ENCODE assay signal across 10 mouse cellular contexts in genomic region chr10:127292987-127293538, GRCm38 (mm10). TPM values are rescaled to one million over a fixed set of nuclear protein-coding genes. Genes with fewer than 3 reads are reported as not detected.
DNase-seq lines count a peak whose midpoint lies in the region; ATAC-seq and TF ChIP-seq lines count a peak whose summit lies in the region.
"Had no signal": no experiment of that assay in that cellular context is flagged by ENCODE, and none has a peak within 500 bp of the region (broad histone marks: within the 10 kb centered on the region; RNA-seq: fewer than 3 reads in every experiment).

No protein-coding gene starts in this region.

- 72% methylated on average over 6 of the region's 6 CpGs for WGBS in heart, embryonic 10.5 days
- WGBS in liver, embryonic 16.5 days (ENCODE audit: insufficient replicate concordance) = 59% methylated on average over 6 of the region's 6 CpGs
- WGBS in forebrain, embryonic 12.5 days = 90% methylated on average over 6 of the region's 6 CpGs

- H3K9me3 ChIP-seq in heart, embryonic 10.5 days = no peaks in the 10 kb centered on the region
- no peaks in the 10 kb centered on the region for H3K9me3 ChIP-seq in liver, embryonic 16.5 days (replicated peaks; ENCODE audit: control insufficient read depth, low read length)
- H3K9me3 ChIP-seq in forebrain, embryonic 12.5 days = no peaks in the 10 kb centered on the region

- peak overlapping the region; percentile 98 for H3K27ac ChIP-seq in gastrocnemius, adult 2 months
- 0 out of 2 replicates have a peak overlapping the region, but pooled peaks have one; percentile 36 for H3K27ac ChIP-seq in heart, embryonic 10.5 days
- peak overlapping the region; percentile 98 for H3K27ac ChIP-seq in liver, embryonic 16.5 days (ENCODE audit: low read length)
- no peak overlapping the region for H3K27ac ChIP-seq in forebrain, embryonic 12.5 days

- H3K4me3 ChIP-seq in gastrocnemius, adult 2 months = peak overlapping the region; percentile 97
- H3K4me3 ChIP-seq in heart, embryonic 10.5 days = peak overlapping the region; percentile 22; the same call in 1 of the 2 replicates
- peak overlapping the region; percentile 75 for H3K4me3 ChIP-seq in liver, embryonic 16.5 days (ENCODE audit: low read depth, low read length)
- no peak overlapping the region for H3K4me3 ChIP-seq in forebrain, embryonic 12.5 days (replicated peaks)

- peak overlapping the region; percentile 77 for H3K9ac ChIP-seq in liver, embryonic 16.5 days (ENCODE audit: low read depth, low read length)
- no peak overlapping the region for H3K9ac ChIP-seq in forebrain, embryonic 12.5 days

- TF ChIP-seq CTCF in gastrocnemius, adult 2 months (IDR thresholded peaks at IDR 0.05) = no peak

- peaks cover 53% of the 10 kb centered on the region for H3K36me3 ChIP-seq in heart, embryonic 10.5 days
- H3K36me3 ChIP-seq in liver, embryonic 16.5 days (ENCODE audit: control insufficient read depth, insufficient read depth) = peaks cover 44% of the 10 kb centered on the region
- H3K36me3 ChIP-seq in forebrain, embryonic 12.5 days (replicated peaks) = peaks cover 50% of the 10 kb centered on the region

- H3K4me1 ChIP-seq in heart, embryonic 10.5 days = peaks cover 55% of the 10 kb centered on the region
- peaks cover 31% of the 10 kb centered on the region for H3K4me1 ChIP-seq in liver, embryonic 16.5 days (ENCODE audit: control insufficient read depth, low read depth, low read length)
- peaks cover 30% of the 10 kb centered on the region for H3K4me1 ChIP-seq in forebrain, embryonic 12.5 days

- no peak for ATAC-seq in liver, embryonic 16.5 days (ENCODE audit: low read depth)
- no peak for ATAC-seq in erythroid progenitor cell, adult 5-6 weeks (replicated peaks; ENCODE audit: low FRiP score, poor library complexity, severe bottlenecking)
- no peak for ATAC-seq in forebrain, embryonic 12.5 days (ENCODE audit: low FRiP score)
- ATAC-seq: hindbrain, embryonic 16.5 days had no signal

- peak; percentile 76 for DNase-seq in gastrocnemius, adult 2 months
- DNase-seq in gastrocnemius, postnatal 10 days = no peak
- peak; percentile 64 for DNase-seq in NIH3T3 (ENCODE audit: low read depth)
- no peak for DNase-seq in heart, embryonic 10.5 days (ENCODE audit: low spot score)
- no peak for DNase-seq in ovary, postnatal 36 days (ENCODE audit: low spot score)
- DNase-seq: midbrain, embryonic 14.5 days had no signal

- no peaks in the 10 kb centered on the region for H3K27me3 ChIP-seq in heart, embryonic 10.5 days (ENCODE audit: insufficient read depth, poor library complexity, severe bottlenecking)
- H3K27me3 ChIP-seq in liver, embryonic 16.5 days (ENCODE audit: control insufficient read depth, insufficient read depth, low read depth, low read length) = no peaks in the 10 kb centered on the region
- H3K27me3 ChIP-seq in forebrain, embryonic 12.5 days = no peaks in the 10 kb centered on the region

- intact Hi-C loops in gastrocnemius, adult 2 months (cut with DNase I) = no loop called here

- peak overlapping the region; percentile 96 for H3K4me2 ChIP-seq in liver, embryonic 16.5 days (ENCODE audit: low read depth, low read length)
- H3K4me2 ChIP-seq in forebrain, embryonic 12.5 days = no peak overlapping the region

RNA-seq across cellular contexts. Expression of gene Mbd6, which starts 4.2 kb away (rescaled TPM):
- 10 to 100 TPM; 16.2 to 18.7 TPM for total RNA-seq in gastrocnemius, adult 2 months (2021)
- 10 to 100 TPM; 18.7 to 28.9 TPM for total RNA-seq in gastrocnemius, postnatal 10 days (2021)
- polyA plus RNA-seq in heart, embryonic 10.5 days (2016; fragmentation: Nextera tagmentation; extraction: Ambion mirVana) = 11.3 and 16.9 TPM in 2 replicates
- polyA plus RNA-seq in liver, embryonic 16.5 days (2015; fragmentation: Nextera tagmentation; extraction: Ambion mirVana) = 5.7 and 6.5 TPM in 2 replicates
- 55.8 and 69.6 TPM in 2 replicates for total RNA-seq in erythroid progenitor cell, adult 5-6 weeks (2015; ENCODE audit: low replicate concordance)
- total RNA-seq in erythroid progenitor cell, adult 5-6 weeks (2017; ENCODE audit: low replicate concordance) = 10.7 and 15.0 TPM in 2 replicates
- 18.4 and 21.2 TPM in 2 replicates for polyA plus RNA-seq in forebrain, embryonic 12.5 days (2016; fragmentation: Nextera tagmentation; extraction: Ambion mirVana)

RNA-seq across cellular contexts. Expression of gene Mars, which starts 18.5 kb away (rescaled TPM):
- 10 to 100 TPM; 69.0 to 71.4 TPM for total RNA-seq in gastrocnemius, adult 2 months (2021)
- 10 to 100 TPM; 44.5 to 54.8 TPM for total RNA-seq in gastrocnemius, postnatal 10 days (2021)
- 119 and 140 TPM in 2 replicates for polyA plus RNA-seq in heart, embryonic 10.5 days (2016; fragmentation: Nextera tagmentation; extraction: Ambion mirVana)
- 100 and 109 TPM in 2 replicates for polyA plus RNA-seq in liver, embryonic 16.5 days (2015; fragmentation: Nextera tagmentation; extraction: Ambion mirVana)
- 68.5 and 80.9 TPM in 2 replicates for total RNA-seq in erythroid progenitor cell, adult 5-6 weeks (2015; ENCODE audit: low replicate concordance)
- 86.0 and 98.9 TPM in 2 replicates for total RNA-seq in erythroid progenitor cell, adult 5-6 weeks (2017; ENCODE audit: low replicate concordance)
- polyA plus RNA-seq in forebrain, embryonic 12.5 days (2016; fragmentation: Nextera tagmentation; extraction: Ambion mirVana) = 177 and 183 TPM in 2 replicates

RNA-seq across cellular contexts. Expression of gene Dctn2, which starts 26.9 kb away (rescaled TPM):
- 10 to 100 TPM; 91.3 to 98.3 TPM for total RNA-seq in gastrocnemius, adult 2 months (2021)
- total RNA-seq in gastrocnemius, postnatal 10 days (2021) = 100 to 1,000 TPM; 117 to 120 TPM
- polyA plus RNA-seq in heart, embryonic 10.5 days (2016; fragmentation: Nextera tagmentation; extraction: Ambion mirVana) = 155 and 167 TPM in 2 replicates
- 65.9 TPM in 2 replicates for polyA plus RNA-seq in liver, embryonic 16.5 days (2015; fragmentation: Nextera tagmentation; extraction: Ambion mirVana)
- 72.9 and 75.0 TPM in 2 replicates for total RNA-seq in erythroid progenitor cell, adult 5-6 weeks (2015; ENCODE audit: low replicate concordance)
- 64.0 and 70.5 TPM in 2 replicates for total RNA-seq in erythroid progenitor cell, adult 5-6 weeks (2017; ENCODE audit: low replicate concordance)
- 226 and 229 TPM in 2 replicates for polyA plus RNA-seq in forebrain, embryonic 12.5 days (2016; fragmentation: Nextera tagmentation; extraction: Ambion mirVana)

RNA-seq across cellular contexts. Expression of gene Arhgap9, which starts 28.7 kb away (rescaled TPM):
- under 1 TPM; 0.89 to 0.99 TPM for total RNA-seq in gastrocnemius, adult 2 months (2021)
- total RNA-seq in gastrocnemius, postnatal 10 days (2021) = 1 to 10 TPM; 1.1 to 2.3 TPM
- 0.87 and 3.1 TPM in 2 replicates for polyA plus RNA-seq in heart, embryonic 10.5 days (2016; fragmentation: Nextera tagmentation; extraction: Ambion mirVana)
- 12.2 and 13.2 TPM in 2 replicates for polyA plus RNA-seq in liver, embryonic 16.5 days (2015; fragmentation: Nextera tagmentation; extraction: Ambion mirVana)
- 18.0 and 18.9 TPM in 2 replicates for total RNA-seq in erythroid progenitor cell, adult 5-6 weeks (2015; ENCODE audit: low replicate concordance)
- 6.4 and 15.4 TPM in 2 replicates for total RNA-seq in erythroid progenitor cell, adult 5-6 weeks (2017; ENCODE audit: low replicate concordance)
- polyA plus RNA-seq in forebrain, embryonic 12.5 days (2016; fragmentation: Nextera tagmentation; extraction: Ambion mirVana) = 0.64 and 1.3 TPM in 2 replicates

RNA-seq across cellular contexts. Expression of gene Kif5a, which starts 29.9 kb away (rescaled TPM):
- under 1 TPM; 0.10 to 0.20 TPM for total RNA-seq in gastrocnemius, adult 2 months (2021)
- 1 to 10 TPM; 1.1 to 1.6 TPM for total RNA-seq in gastrocnemius, postnatal 10 days (2021)
- polyA plus RNA-seq in heart, embryonic 10.5 days (2016; fragmentation: Nextera tagmentation; extraction: Ambion mirVana) = 0.41 and 1.4 TPM in 2 replicates
- 0.09 and 0.11 TPM in 2 replicates for polyA plus RNA-seq in liver, embryonic 16.5 days (2015; fragmentation: Nextera tagmentation; extraction: Ambion mirVana)
- total RNA-seq in erythroid progenitor cell, adult 5-6 weeks (2015; ENCODE audit: low replicate concordance) = not detected in 2 replicates
- total RNA-seq in erythroid progenitor cell, adult 5-6 weeks (2017; ENCODE audit: low replicate concordance) = not detected in 2 replicates
- polyA plus RNA-seq in forebrain, embryonic 12.5 days (2016; fragmentation: Nextera tagmentation; extraction: Ambion mirVana) = 44.1 and 53.1 TPM in 2 replicates

Comparison
In these comparisons a context has a peak if more than half of its experiments do, and no peak if none do; other contexts are left out.
1. DNase-seq: peak in gastrocnemius, adult 2 months (single experiment) and NIH3T3 (single experiment); none in gastrocnemius, postnatal 10 days (single experiment), heart, embryonic 10.5 days (single experiment) and ovary, postnatal 36 days (single experiment).